14 mouse cellular contexts compared by ENCODE assay signal in the genomic region with DNA sequence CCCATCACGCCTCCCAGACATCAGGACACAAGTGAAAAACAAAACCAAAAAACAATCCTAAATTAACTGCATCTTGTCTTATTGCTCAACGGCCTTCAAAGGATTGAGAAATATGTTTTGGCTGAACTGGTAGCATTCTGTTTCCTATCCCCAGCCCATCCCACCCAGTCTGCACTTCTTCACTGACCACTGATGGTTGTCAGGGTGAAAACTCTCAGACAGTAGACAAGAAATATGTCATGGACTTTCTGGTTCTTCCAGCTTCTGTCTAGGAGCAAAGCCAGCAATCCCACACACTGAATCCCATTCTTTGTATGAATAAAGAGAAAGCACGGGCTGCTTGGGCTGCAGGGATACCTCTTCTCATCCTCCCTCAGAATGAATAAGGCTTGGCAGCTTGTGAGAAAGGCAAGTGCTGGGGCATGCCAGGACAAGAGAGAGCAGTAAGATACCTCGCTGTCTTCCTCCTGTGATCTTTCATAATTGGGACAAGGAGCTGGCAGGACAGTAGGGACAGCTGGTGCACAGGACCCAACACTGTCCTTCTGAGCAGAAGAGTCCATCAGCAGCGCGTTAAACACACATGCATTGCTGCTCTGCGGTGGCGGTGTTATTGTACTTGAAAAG.
DNase-seq lines count a peak whose midpoint lies in the region; ATAC-seq and TF ChIP-seq lines count a peak whose summit lies in the region.
"Had no signal": no experiment of that assay in that cellular context is flagged by ENCODE, and none has a peak within 500 bp of the region (broad histone marks: within the 10 kb centered on the region; RNA-seq: fewer than 3 reads in every experiment).

No protein-coding gene starts in this region.

- H3K36me3 ChIP-seq in hindbrain, postnatal 0 days (ENCODE audit: insufficient read depth, low read length) = no peaks in the 10 kb centered on the region
- no peaks in the 10 kb centered on the region for H3K36me3 ChIP-seq in hindbrain, embryonic 11.5 days (ENCODE audit: control insufficient read depth, insufficient read depth, low read length)
- H3K36me3 ChIP-seq in liver, embryonic 12.5 days = no peaks in the 10 kb centered on the region
- H3K36me3 ChIP-seq: heart, embryonic 12.5 days had no signal

- no peaks in the 10 kb centered on the region for H3K9me3 ChIP-seq in hindbrain, postnatal 0 days (ENCODE audit: low read length)
- no peaks in the 10 kb centered on the region for H3K9me3 ChIP-seq in hindbrain, embryonic 11.5 days (ENCODE audit: control insufficient read depth, low read length)
- H3K9me3 ChIP-seq in liver, embryonic 12.5 days (replicated peaks) = no peaks in the 10 kb centered on the region
- H3K9me3 ChIP-seq: heart, embryonic 12.5 days had no signal

- WGBS in hindbrain, postnatal 0 days = 64% methylated on average over 8 of the region's 8 CpGs
- 85% methylated on average over 8 of the region's 8 CpGs for WGBS in hindbrain, embryonic 11.5 days
- WGBS in liver, embryonic 12.5 days (ENCODE audit: insufficient replicate concordance) = 67% methylated on average over 8 of the region's 8 CpGs

- H3K4me2 ChIP-seq in hindbrain, postnatal 0 days (ENCODE audit: low read depth, low read length) = no peak overlapping the region
- no peak overlapping the region for H3K4me2 ChIP-seq in hindbrain, embryonic 11.5 days (replicated peaks; ENCODE audit: low read depth, low read length)
- H3K4me2 ChIP-seq in liver, embryonic 12.5 days = no peak overlapping the region
- H3K4me2 ChIP-seq: heart, embryonic 12.5 days; hindbrain, embryonic 14.5 days had no signal

- no peaks in the 10 kb centered on the region for H3K4me1 ChIP-seq in hindbrain, postnatal 0 days (ENCODE audit: insufficient read depth, low read length)
- H3K4me1 ChIP-seq in hindbrain, embryonic 11.5 days (replicated peaks; ENCODE audit: control insufficient read depth, insufficient read depth, low read length) = no peaks in the 10 kb centered on the region
- H3K4me1 ChIP-seq in liver, embryonic 12.5 days = no peaks in the 10 kb centered on the region
- H3K4me1 ChIP-seq: heart, embryonic 12.5 days had no signal

- peak; percentile 93 for ATAC-seq in hindbrain, postnatal 0 days
- no peak for ATAC-seq in hindbrain, embryonic 11.5 days (ENCODE audit: low FRiP score)
- ATAC-seq in liver, embryonic 12.5 days = no peak
- no peak for ATAC-seq in activated CD4-positive, CD25-positive, alpha-beta regulatory T cell, adult 4 months
- ATAC-seq: forebrain, embryonic 16.5 days; liver, postnatal 0 days had no signal

- H3K4me3 ChIP-seq in hindbrain, postnatal 0 days (ENCODE audit: low read length) = no peak overlapping the region
- no peak overlapping the region for H3K4me3 ChIP-seq in hindbrain, embryonic 11.5 days (ENCODE audit: low read depth, low read length)
- no peak overlapping the region for H3K4me3 ChIP-seq in liver, embryonic 12.5 days
- H3K4me3 ChIP-seq: heart, embryonic 12.5 days had no signal

- H3K27me3 ChIP-seq in hindbrain, postnatal 0 days (ENCODE audit: insufficient read depth, low read length) = no peaks in the 10 kb centered on the region
- no peaks in the 10 kb centered on the region for H3K27me3 ChIP-seq in hindbrain, embryonic 11.5 days (ENCODE audit: control insufficient read depth, insufficient read depth, low read length)
- H3K27me3 ChIP-seq in liver, embryonic 12.5 days (replicated peaks) = no peaks in the 10 kb centered on the region
- H3K27me3 ChIP-seq: heart, embryonic 12.5 days had no signal

- H3K9ac ChIP-seq in hindbrain, postnatal 0 days (replicated peaks; ENCODE audit: low read length) = no peak overlapping the region
- H3K9ac ChIP-seq in hindbrain, embryonic 11.5 days (ENCODE audit: low read depth, low read length) = no peak overlapping the region
- no peak overlapping the region for H3K9ac ChIP-seq in liver, embryonic 12.5 days
- H3K9ac ChIP-seq: heart, embryonic 12.5 days; hindbrain, embryonic 14.5 days; liver, postnatal 0 days had no signal

- H3K27ac ChIP-seq in hindbrain, postnatal 0 days = no peak overlapping the region
- H3K27ac ChIP-seq in hindbrain, embryonic 11.5 days (ENCODE audit: low read depth, low read length) = no peak overlapping the region
- no peak overlapping the region for H3K27ac ChIP-seq in liver, embryonic 12.5 days
- H3K27ac ChIP-seq: hindbrain, embryonic 14.5 days had no signal

- no peak for TF ChIP-seq CTCF in hindbrain, postnatal 0 days (IDR thresholded peaks at IDR 0.05; ENCODE audit: low read depth)

- peak; percentile 52 for DNase-seq in hindbrain, postnatal 0 days (ENCODE audit: low spot score)
- no peak for DNase-seq in hindbrain, embryonic 11.5 days (ENCODE audit: low spot score)
- DNase-seq in cerebellum, adult 11-12 months = peak; percentile 55
- DNase-seq in frontal cortex, postnatal 36 days (ENCODE audit: low spot score in 2 of 2) = peak; percentile 17 to 44
- peak; percentile 16 for DNase-seq in lung, postnatal 14 days
- DNase-seq in gastrocnemius, postnatal 4 days (ENCODE audit: low spot score in 2 of 2) = no peak
- DNase-seq: adrenal gland, postnatal 36 days; liver, postnatal 0 days; thymus, postnatal 14 days had no signal

Comparison
In these comparisons a context has a peak if more than half of its experiments do, and no peak if none do; other contexts are left out.
1. DNase-seq: peak in hindbrain, postnatal 0 days (single experiment), cerebellum, adult 11-12 months (single experiment), frontal cortex, postnatal 36 days (2 of 2) and lung, postnatal 14 days (single experiment); none in hindbrain, embryonic 11.5 days (single experiment) and gastrocnemius, postnatal 4 days (0 of 2).